Mouse (Mus musculus) Patski (cell line): ENCODE results near the gene Ttc19. TPM values are rescaled to one million over a fixed set of nuclear protein-coding genes. Genes with fewer than 3 reads are reported as not detected.

Experiments used
- ATAC-seq: fragments of 100-300 bp; one replicate; pipeline ENCODE4 v1.8.0; 2021
- CTCF ChIA-PET: fragments of 350-600 bp; sonication (Branson Sonifier 250); formaldehyde crosslinking; loops from one replicate; lab custom pipeline; 2022; ENCODE audit warnings: inconsistent platforms; lab: Charles Lee
- POLR2A ChIA-PET: fragments of 350-600 bp; sonication (Branson Sonifier 250); formaldehyde crosslinking; loops from one replicate; lab custom pipeline; 2022; ENCODE audit warnings: antibody characterized with exemption, inconsistent platforms; lab: Charles Lee
- DNase-seq: peaks from one replicate; pipeline ENCODE4 v3.0.0-alpha.2; 2011; ENCODE audit warnings: low read depth, low spot score
- H3K27me3 ChIP-seq: fragments of 371-371 bp; one replicate; pipeline ENCODE4 v1.5.1; 2021
- CTCF ChIP-seq: fragments of 100-300 bp; IDR thresholded peaks from one replicate; pipeline ENCODE4 v1.5.1; 2021
- in situ Hi-C: fragments of 300-500 bp; cut with MboI; formaldehyde crosslinking; loops from 3 replicates; pipeline ENCODE4 v1.11.1; 2018; ENCODE audit warnings: low pct_unique_long_range_greater_than_20kb, mixed read lengths
- polyA plus RNA-seq: library from polyadenylated mRNA; unstranded; gene quantifications from one replicate; pipeline ENCODE4 v1.2.3, GENCODE M21; 2021

Gene Ttc19
- polyA plus RNA-seq, 1 experiment from 2014 or later: 25.7 TPM

DNA sequence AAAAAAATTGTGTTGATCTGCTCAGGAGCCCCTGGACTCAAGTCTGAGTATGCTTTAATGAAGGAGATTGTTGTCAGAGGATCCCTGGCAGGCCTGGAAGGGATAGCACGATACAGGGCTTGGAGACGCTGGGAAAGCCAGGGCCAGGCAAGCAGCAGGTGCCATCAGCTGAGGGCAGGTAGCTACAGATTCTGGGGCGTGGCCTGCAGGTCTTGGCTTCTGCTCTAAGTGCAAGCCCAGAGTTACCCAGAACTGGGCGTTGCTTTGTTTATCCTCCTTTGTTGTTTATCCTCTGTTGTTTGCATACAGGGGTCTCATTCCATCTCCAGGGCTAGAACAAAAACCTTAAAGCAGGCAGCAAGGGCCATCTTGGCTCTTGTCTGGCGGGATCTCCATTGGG is 27.9 kb upstream of the Ttc19 start:
- no peak for TF ChIP-seq CTCF
- DNase-seq (no peak), ATAC-seq (no peak)
- H3K27me3 ChIP-seq: no peaks in the 10 kb centered on the region
- ChIA-PET POLR2A (no interaction called here), CTCF (interaction anchor here (1.4 kb wide), 1 partner anchor 205 kb away, joined by 3 read pairs; no protein-coding TSS in a partner anchor)
- in situ Hi-C loops: no loop called here

DNA sequence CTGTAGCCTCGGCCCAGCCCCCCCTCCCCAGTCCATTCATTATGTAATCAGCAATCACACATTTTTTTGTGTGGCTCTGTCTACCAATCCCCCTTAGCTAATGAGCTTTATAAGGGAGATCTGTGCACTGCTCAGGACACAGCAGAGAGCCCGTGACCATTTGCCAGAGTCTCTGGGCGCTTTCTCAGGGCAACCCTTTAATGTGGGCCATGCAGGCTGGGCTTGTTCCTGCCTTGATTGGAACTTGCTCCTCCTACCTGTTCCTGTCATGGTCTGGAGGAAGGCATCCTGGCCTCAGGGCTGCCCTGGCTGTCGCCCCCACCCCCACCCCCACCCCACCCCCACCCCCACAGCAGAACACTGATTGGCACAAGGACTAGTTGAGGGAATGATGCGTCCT is 22.1 kb upstream of the Ttc19 start:
- ATAC-seq (no peak), DNase-seq (no peak)
- TF ChIP-seq CTCF: no peak
- in situ Hi-C loops: no loop called here
- no peaks in the 10 kb centered on the region for H3K27me3 ChIP-seq
- POLR2A ChIA-PET: no interaction called here
- CTCF ChIA-PET: interaction anchor here (1.0 to 2.1 kb wide), 2 partner anchors 9 to 38 kb away, joined by 3 to 8 read pairs; partner anchors contain the start of gene Adora2b

DNA sequence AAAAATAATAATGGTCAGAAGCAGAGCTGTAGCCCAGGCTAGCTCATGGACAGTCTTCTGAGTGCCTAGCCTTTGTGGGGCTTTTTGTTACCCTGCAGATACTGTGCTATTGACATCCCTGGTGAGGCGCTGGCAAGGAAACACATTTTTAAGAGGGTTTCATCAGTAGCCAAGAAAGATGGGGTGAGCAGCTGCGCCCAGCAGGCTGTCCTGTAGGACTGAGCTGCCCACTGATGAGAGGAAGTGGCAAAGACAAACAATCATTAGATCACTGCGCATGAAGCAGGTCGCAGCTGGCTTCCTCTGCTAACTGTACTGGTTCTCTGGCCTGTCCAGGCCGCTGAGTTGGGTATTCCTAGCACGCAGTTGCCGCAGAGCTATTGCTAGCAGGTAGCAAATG is 17.7 kb upstream of the Ttc19 start:
- no peak for ATAC-seq
- in situ Hi-C loops: loop anchor here (10.0 kb wide), 1 partner anchor 319 kb away; no protein-coding TSS in a partner anchor
- no peak for DNase-seq

DNA sequence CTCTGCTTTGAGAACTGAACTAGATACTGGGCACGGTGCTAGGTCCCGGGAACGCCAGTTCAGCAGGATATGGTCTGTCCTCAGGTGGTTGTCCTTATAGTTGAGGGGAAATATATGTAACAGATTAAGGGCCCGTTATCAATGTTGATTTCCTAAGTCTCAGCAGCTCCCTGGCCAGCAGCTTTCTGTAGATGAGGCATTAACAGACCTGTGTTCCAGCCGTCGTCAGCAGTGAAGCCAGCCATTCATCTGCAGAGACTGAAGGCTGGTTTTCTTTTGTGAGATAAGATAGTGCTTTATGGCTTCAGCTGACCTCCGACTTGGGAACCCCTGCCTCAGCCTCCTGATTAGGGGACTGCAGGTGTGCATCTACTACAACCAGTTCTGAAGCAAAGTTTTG is 17.3 kb upstream of the Ttc19 start:
- ChIA-PET CTCF (interaction anchor here (0.6 to 2.0 kb wide), 3 partner anchors 9 to 17 kb away, joined by 3 to 5 read pairs (median 3); partner anchors contain the start of genes Ttc19 and Zswim7), POLR2A (no interaction called here)
- ATAC-seq (no peak), DNase-seq (no peak)
- no peak for TF ChIP-seq CTCF
- in situ Hi-C loops: loop anchor here (10.0 kb wide), 1 partner anchor 319 kb away; no protein-coding TSS in a partner anchor
- H3K27me3 ChIP-seq: no peaks in the 10 kb centered on the region

More for the DNA sequence above, 17.7 kb upstream of the Ttc19 start:
- ChIA-PET POLR2A (no interaction called here), CTCF (interaction anchor here (0.6 to 2.0 kb wide), 3 partner anchors 10 to 17 kb away, joined by 3 to 5 read pairs (median 3); partner anchors contain the start of genes Ttc19 and Zswim7)
- TF ChIP-seq CTCF: no peak
- H3K27me3 ChIP-seq: no peaks in the 10 kb centered on the region

DNA sequence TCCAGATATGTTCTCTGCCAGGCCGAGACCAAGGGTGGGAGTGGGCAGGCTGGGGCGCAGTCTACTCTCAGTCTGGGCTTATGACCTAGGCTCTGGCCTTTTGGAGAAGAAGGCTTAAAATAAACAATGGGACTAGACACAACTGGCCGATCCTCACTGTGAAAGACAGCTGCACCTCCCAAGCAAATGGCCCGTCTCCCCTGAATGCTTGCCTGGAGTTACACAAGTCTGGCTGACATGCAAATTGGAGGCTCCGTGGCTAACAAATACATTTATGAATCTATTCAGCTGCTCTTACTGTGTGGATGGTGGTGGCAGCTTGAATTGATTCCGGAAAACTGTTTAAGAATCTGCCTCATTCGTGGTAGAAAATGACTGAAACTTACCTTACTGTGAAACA is 15.6 kb upstream of the Ttc19 start:
- in situ Hi-C loops: loop anchor here (10.0 kb wide), 1 partner anchor 321 kb away; no protein-coding TSS in a partner anchor
- ChIA-PET CTCF (interaction anchor here (1.4 to 1.5 kb wide), 2 partner anchors 8 to 9 kb away, joined by 4 to 5 read pairs; no protein-coding TSS in a partner anchor), POLR2A (interaction anchor here (0.7 kb wide), 1 partner anchor 1836 kb away, joined by 3 read pairs; no protein-coding TSS in a partner anchor)
- ATAC-seq (no peak), DNase-seq (no peak)
- no peaks in the 10 kb centered on the region for H3K27me3 ChIP-seq
- TF ChIP-seq CTCF: no peak

DNA sequence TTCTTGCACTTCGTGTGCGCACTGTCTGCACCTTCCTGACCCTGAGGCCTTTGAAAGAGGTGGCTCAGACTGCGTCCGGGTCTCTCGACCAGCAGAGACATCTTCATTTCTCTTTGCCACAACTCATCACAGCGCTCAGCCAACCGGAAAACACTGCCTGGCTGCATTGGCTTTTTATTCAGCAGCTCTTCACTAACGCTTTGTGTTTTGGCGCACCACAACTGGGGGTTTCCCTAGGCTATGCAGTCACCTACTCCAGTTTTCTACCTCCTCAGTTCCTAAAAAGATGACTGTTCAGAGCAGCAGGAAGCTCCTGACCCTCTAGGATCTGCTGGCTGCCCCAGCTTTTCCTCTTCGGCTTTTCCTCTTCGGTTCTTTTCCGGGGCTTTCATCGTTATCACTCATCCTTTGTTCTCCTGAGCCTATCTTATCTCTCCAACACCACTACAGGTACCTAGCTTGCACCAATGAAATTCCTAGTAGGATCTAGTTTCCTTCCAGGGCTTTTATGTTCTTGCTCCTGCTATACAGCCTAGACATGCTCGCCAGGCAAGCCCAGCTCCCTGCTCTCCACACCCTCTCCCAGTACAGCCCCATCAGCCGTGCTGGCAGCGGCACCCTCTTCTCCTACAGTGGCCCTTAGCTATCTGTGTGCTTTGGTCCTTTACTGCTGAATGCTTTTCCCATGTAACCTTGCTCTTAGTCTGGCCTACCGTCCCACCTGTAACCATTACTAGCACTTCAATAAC is 14.6 kb upstream of the Ttc19 start:
- no peak for DNase-seq
- ChIA-PET POLR2A (interaction anchor here (0.6 kb wide), 1 partner anchor 111 kb away, joined by 3 read pairs; no protein-coding TSS in a partner anchor), CTCF (interaction anchor here (0.8 to 1.5 kb wide), 3 partner anchors 8 to 219 kb away, joined by 4 to 5 read pairs (median 4); no protein-coding TSS in a partner anchor)
- no peak for TF ChIP-seq CTCF
- in situ Hi-C loops: loop anchor here (10.0 kb wide), 1 partner anchor 322 kb away; no protein-coding TSS in a partner anchor
- ATAC-seq: no peak
- no peaks in the 10 kb centered on the region for H3K27me3 ChIP-seq

DNA sequence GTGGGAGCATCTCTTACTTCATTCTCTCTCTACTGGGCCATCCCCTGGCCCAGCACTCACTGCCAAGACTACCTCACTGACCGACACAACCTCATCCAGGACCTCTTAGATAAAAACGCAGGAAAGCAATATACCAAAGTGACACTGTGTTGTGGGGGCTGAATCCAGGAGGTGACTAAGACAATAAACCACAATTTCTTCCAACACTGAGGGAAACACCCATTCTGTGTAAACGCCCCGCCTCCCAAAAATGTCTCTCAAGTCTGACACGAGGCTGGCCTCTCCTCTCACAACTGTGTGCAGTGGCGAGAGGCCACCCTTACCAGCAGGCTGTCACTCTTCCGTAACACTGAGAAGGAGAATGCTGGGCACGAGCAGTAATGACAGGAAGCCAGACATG is 12.9 kb upstream of the Ttc19 start:
- POLR2A ChIA-PET: no interaction called here
- no peaks in the 10 kb centered on the region for H3K27me3 ChIP-seq
- ATAC-seq (no peak), DNase-seq (no peak)
- CTCF ChIA-PET: no interaction called here
- in situ Hi-C loops: loop anchor here (10.0 kb wide), 1 partner anchor 324 kb away; no protein-coding TSS in a partner anchor
- TF ChIP-seq CTCF: no peak

DNA sequence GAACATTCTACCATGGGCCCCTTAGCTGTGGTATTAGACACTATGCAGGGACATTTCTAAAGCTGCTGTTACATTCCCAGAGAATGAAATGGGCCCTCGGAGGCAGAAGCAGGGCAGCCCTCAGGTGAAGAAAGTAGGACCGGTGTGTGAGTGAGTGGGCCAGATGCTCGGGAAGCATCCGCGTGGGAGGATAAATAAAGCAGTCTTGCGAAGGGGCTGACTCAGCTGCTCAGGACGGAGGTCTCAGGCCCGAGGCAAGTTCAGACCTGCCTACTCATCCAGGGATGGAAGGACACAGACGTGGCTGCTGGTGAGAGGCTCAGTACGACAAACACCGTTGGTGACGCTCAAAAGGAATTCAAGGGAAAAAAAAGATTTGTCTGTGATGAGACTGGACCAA is 12.2 kb upstream of the Ttc19 start:
- no peak for DNase-seq

DNA sequence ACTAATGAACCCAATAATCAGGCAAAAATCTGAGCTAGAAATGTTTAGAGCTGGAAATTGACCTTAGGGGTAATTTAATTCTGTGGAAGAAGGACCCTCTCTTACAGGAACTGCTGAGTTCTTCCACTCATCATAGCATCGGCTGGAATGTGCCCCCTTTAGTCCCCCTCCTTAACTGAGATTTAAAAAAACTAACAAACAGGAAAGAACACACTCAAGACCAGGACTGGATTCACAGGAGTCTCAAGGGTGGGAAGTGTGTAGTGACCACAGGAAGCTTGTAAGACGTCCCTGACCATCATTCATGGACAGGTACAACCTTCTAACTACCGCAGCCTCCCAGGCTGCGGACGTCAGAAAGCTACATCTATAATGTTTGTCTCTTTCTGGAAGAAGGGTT is 10.4 kb upstream of the Ttc19 start:
- no peaks in the 10 kb centered on the region for H3K27me3 ChIP-seq
- TF ChIP-seq CTCF: no peak
- ChIA-PET CTCF (interaction anchor here (0.9 to 1.9 kb wide), 7 partner anchors 10 to 321 kb away, joined by 3 to 6 read pairs (median 4); partner anchors contain the start of gene Adora2b), POLR2A (no interaction called here)
- no peak for DNase-seq
- in situ Hi-C loops: no loop called here
- ATAC-seq: no peak

More for the DNA sequence above, 12.2 kb upstream of the Ttc19 start:
- in situ Hi-C loops: loop anchor here (10.0 kb wide), 1 partner anchor 324 kb away; no protein-coding TSS in a partner anchor
- TF ChIP-seq CTCF: no peak
- POLR2A ChIA-PET: no interaction called here
- H3K27me3 ChIP-seq: no peaks in the 10 kb centered on the region
- no peak for ATAC-seq
- CTCF ChIA-PET: no interaction called here

DNA sequence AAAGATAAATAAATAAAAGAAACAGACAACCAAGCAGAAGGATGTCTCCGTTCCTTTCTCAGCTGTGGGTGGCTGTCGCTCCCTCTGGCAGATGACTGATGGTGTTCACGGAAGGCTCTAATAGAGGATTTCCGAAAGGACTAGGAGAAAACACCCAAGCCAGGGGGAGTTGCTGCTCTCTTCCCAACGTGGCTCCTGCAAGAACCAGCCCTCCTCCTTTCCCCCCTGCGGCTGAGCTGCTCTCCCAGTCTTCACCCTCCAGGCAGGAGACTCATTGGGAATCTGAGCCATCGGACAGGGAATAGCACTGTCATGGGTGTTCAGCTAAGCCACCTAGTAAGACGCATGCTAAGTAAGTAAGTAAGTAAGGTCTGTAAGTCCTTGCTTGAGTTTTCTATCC is 4.2 kb upstream of the Ttc19 start:
- DNase-seq: no peak
- H3K27me3 ChIP-seq: no peaks in the 10 kb centered on the region
- ChIA-PET CTCF (interaction anchor here (1.0 to 3.9 kb wide), 5 partner anchors 28 to 228 kb away, joined by 3 to 31 read pairs (median 13); partner anchors contain the start of gene Adora2b), POLR2A (interaction anchor here (1.0 to 1.2 kb wide), 2 partner anchors 28 to 131 kb away, joined by 3 to 6 read pairs; partner anchors contain the start of gene Adora2b)
- ATAC-seq: no peak
- in situ Hi-C loops: loop anchor here (5.0 kb wide), 2 partner anchors 150 to 230 kb away; no protein-coding TSS in a partner anchor
- TF ChIP-seq CTCF: no peak
